Mouse (Mus musculus): ENCODE data around the gene Catsperz.

Gene Catsperz

GRCm38 (mm10) chr19:6922901-6923735 lies 2.1 kb downstream of the Catsperz start:
- no peak for DNase-seq (ENCODE audit: low spot score)

GRCm38 (mm10) chr19:6921647-6922567 lies 3.3 kb downstream of the Catsperz start, which contains the start of gene Esrra:
Esrra (minus strand) TSS chr19:6921813.
- DNase-seq (ENCODE audit: low spot score) = peak; percentile 100

GRCm38 (mm10) chr19:6920741-6921636 lies 4.2 kb downstream of the Catsperz start:
- peak; percentile 74 for DNase-seq (ENCODE audit: low spot score)

GRCm38 (mm10) chr19:6919876-6920740 lies 5.1 kb downstream of the Catsperz start:
- DNase-seq (ENCODE audit: low spot score) = peak; percentile 92

- no peak for DNase-seq (ENCODE audit: low spot score)
These were observed 5.7 kb downstream of the Catsperz start for GRCm38 (mm10) chr19:6919431-6919830.

GRCm38 (mm10) chr19:6918321-6918720 lies 6.9 kb downstream of the Catsperz start:
- no peak for DNase-seq (ENCODE audit: low spot score)

GRCm38 (mm10) chr19:6916496-6916895 lies 8.7 kb downstream of the Catsperz start:
- no peak for DNase-seq (ENCODE audit: low spot score)

GRCm38 (mm10) chr19:6915276-6915675 lies 9.9 kb downstream of the Catsperz start:
- no peak for DNase-seq (ENCODE audit: low spot score)

GRCm38 (mm10) chr19:6914540-6914939 lies 10.6 kb downstream of the Catsperz start:
- no peak for DNase-seq (ENCODE audit: low spot score)

- no peak for DNase-seq (ENCODE audit: low spot score)
These were observed 11.2 kb downstream of the Catsperz start for GRCm38 (mm10) chr19:6913991-6914390.

- no peak for DNase-seq (ENCODE audit: low spot score)
These were observed 12.1 kb downstream of the Catsperz start for GRCm38 (mm10) chr19:6913036-6913435.

GRCm38 (mm10) chr19:6912205-6912970 lies 12.8 kb downstream of the Catsperz start:
- DNase-seq (ENCODE audit: low spot score) = no peak

GRCm38 (mm10) chr19:6911101-6912074 lies 13.8 kb downstream of the Catsperz start:
- DNase-seq (ENCODE audit: low spot score) = no peak

GRCm38 (mm10) chr19:6910306-6910705 lies 14.9 kb downstream of the Catsperz start:
- DNase-seq (ENCODE audit: low spot score) = peak; percentile 67

GRCm38 (mm10) chr19:6909507-6910289 lies 15.5 kb downstream of the Catsperz start, which contains the start of the genes Trmt112 and Prdx5:
Trmt112 (plus strand) TSS chr19:6909698.
Prdx5 (minus strand) TSS chr19:6910106.
- DNase-seq (ENCODE audit: low spot score) = peak; percentile 98

- peak; percentile 46 for DNase-seq (ENCODE audit: low spot score)
These were observed 16.2 kb downstream of the Catsperz start for GRCm38 (mm10) chr19:6909021-6909420.

GRCm38 (mm10) chr19:6907811-6908540 lies 17.2 kb downstream of the Catsperz start:
- DNase-seq (ENCODE audit: low spot score) = peak; percentile 69

Measured in adipocyte (in vitro differentiated cells).